Mouse (Mus musculus) liver, embryonic 11.5 days (tissue): ENCODE measurements around the gene Casr. TPM values are rescaled to one million over a fixed set of nuclear protein-coding genes. Genes with fewer than 3 reads are reported as not detected.

Experiments
- ATAC-seq: fragments of 200-750 bp; cut with Nextera tagmentation; replicated peaks from 2 replicates; pipeline ENCODE4 v1.8.0; 2017; ENCODE audit warnings: moderate number of reproducible peaks, mild to moderate bottlenecking, moderate TSS enrichment, moderate library complexity; ENCODE audit not compliant: low FRiP score
- DNase-seq: peaks from one replicate; pipeline ENCODE4 v3.0.0-alpha.2; 2017; ENCODE audit warnings: low spot score
- H3K27ac ChIP-seq: fragments of 300-500 bp; sonication (generic); 2 replicates; pipeline ENCODE4 v1.5.1; 2014; ENCODE audit warnings: mild to moderate bottlenecking, low read depth, low read length, control low read depth
- H3K27me3 ChIP-seq: fragments of 300-500 bp; sonication (generic); replicated peaks from 2 replicates; pipeline ENCODE4 v1.6.1; 2014; ENCODE audit warnings: low read length, mixed read lengths; ENCODE audit not compliant: control insufficient read depth, insufficient read depth
- H3K36me3 ChIP-seq: fragments of 300-500 bp; sonication (generic); 2 replicates; pipeline ENCODE4 v1.6.1; 2014; ENCODE audit warnings: mild to moderate bottlenecking, low read length, moderate library complexity, mixed read lengths; ENCODE audit not compliant: control insufficient read depth, insufficient read depth
- H3K4me1 ChIP-seq: fragments of 300-500 bp; sonication (generic); replicated peaks from 2 replicates; pipeline ENCODE4 v1.6.1; 2014; ENCODE audit warnings: low read length, mixed read lengths; ENCODE audit not compliant: control insufficient read depth, insufficient read depth
- H3K4me2 ChIP-seq: fragments of 300-500 bp; sonication (generic); 2 replicates; pipeline ENCODE4 v1.6.1; 2014; ENCODE audit warnings: mild to moderate bottlenecking, control low read depth, moderate library complexity
- H3K4me3 ChIP-seq: fragments of 300-500 bp; sonication (generic); 2 replicates; pipeline ENCODE4 v1.5.1; 2014; ENCODE audit warnings: low read depth, low read length, control low read depth
- H3K9ac ChIP-seq: fragments of 300-500 bp; sonication (generic); 2 replicates; pipeline ENCODE4 v1.6.1; 2014; ENCODE audit warnings: low read depth, low read length, control low read depth
- H3K9me3 ChIP-seq: fragments of 300-500 bp; sonication (generic); 2 replicates; pipeline ENCODE4 v1.6.1; 2016; ENCODE audit warnings: low read length, inconsistent platforms, mixed read lengths; ENCODE audit not compliant: control insufficient read depth
- WGBS: fragments of 180-500 bp; shearing (Covaris S2); extraction: QIAGEN DNeasy Blood & Tissue Kit; methylation state at CpG from one replicate; pipeline ENCODE4 v1.1.7; 2014; 5-methylcytosine and 5-hydroxymethylcytosine counted together
- polyA plus RNA-seq: library from polyadenylated mRNA; unstranded; fragments of >200 nt; fragmentation: Nextera tagmentation; extraction: Ambion mirVana; gene quantifications from 2 replicates; pipeline ENCODE4 v1.2.1, GENCODE M21; 2014

Gene Casr
- 0.04 TPM in 1 of 2 replicates, not detected in the other for polyA plus RNA-seq

- H3K4me3 ChIP-seq = peak within 1 kb of the TSS; percentile 29
- H3K4me1 ChIP-seq = no peaks in the 10 kb centered on the region
- ATAC-seq (no peak), DNase-seq (no peak)
- H3K9ac ChIP-seq = no peak within 1 kb of the TSS
- no peak within 1 kb of the TSS for H3K27ac ChIP-seq
- peaks cover 16% of the 10 kb centered on the region for H3K27me3 ChIP-seq
- no peaks in the 10 kb centered on the region for H3K9me3 ChIP-seq
- 6% methylated on average over 36 of the region's 36 CpGs for whole genome bisulfite sequencing
- H3K4me2 ChIP-seq = peak within 1 kb of the TSS; percentile 60
- no peaks in the 10 kb centered on the region for H3K36me3 ChIP-seq
These were observed at the start of gene Casr for GRCm38 (mm10) chr16:36561386-36562338. TSS of gene Casr (minus strand) at chr16:36562141.

- H3K4me1 ChIP-seq = no peaks in the 10 kb centered on the region
- no peak for DNase-seq
- no peaks in the 10 kb centered on the region for H3K27me3 ChIP-seq
- no peak overlapping the region for H3K9ac ChIP-seq
- 51% methylated on average over 3 of the region's 3 CpGs for WGBS
- H3K9me3 ChIP-seq = no peaks in the 10 kb centered on the region
- H3K4me3 ChIP-seq = no peak overlapping the region
- H3K27ac ChIP-seq = no peak overlapping the region
- no peak overlapping the region for H3K4me2 ChIP-seq
- no peak for ATAC-seq
- no peaks in the 10 kb centered on the region for H3K36me3 ChIP-seq
These were observed 40.7 kb upstream of the Casr start for GRCm38 (mm10) chr16:36602632-36603031.

GRCm38 (mm10) chr16:36598265-36598664, 36.3 kb upstream of the Casr start:
- Histone ChIP-seq H3K9me3 (no peaks in the 10 kb centered on the region), H3K9ac (no peak overlapping the region), H3K4me2 (no peak overlapping the region), H3K4me3 (no peak overlapping the region), H3K27me3 (no peaks in the 10 kb centered on the region), H3K36me3 (no peaks in the 10 kb centered on the region), H3K4me1 (no peaks in the 10 kb centered on the region), H3K27ac (no peak overlapping the region)
- DNase-seq = no peak
- ATAC-seq = no peak
- 78% methylated on average over 4 of the region's 4 CpGs for WGBS

DNA sequence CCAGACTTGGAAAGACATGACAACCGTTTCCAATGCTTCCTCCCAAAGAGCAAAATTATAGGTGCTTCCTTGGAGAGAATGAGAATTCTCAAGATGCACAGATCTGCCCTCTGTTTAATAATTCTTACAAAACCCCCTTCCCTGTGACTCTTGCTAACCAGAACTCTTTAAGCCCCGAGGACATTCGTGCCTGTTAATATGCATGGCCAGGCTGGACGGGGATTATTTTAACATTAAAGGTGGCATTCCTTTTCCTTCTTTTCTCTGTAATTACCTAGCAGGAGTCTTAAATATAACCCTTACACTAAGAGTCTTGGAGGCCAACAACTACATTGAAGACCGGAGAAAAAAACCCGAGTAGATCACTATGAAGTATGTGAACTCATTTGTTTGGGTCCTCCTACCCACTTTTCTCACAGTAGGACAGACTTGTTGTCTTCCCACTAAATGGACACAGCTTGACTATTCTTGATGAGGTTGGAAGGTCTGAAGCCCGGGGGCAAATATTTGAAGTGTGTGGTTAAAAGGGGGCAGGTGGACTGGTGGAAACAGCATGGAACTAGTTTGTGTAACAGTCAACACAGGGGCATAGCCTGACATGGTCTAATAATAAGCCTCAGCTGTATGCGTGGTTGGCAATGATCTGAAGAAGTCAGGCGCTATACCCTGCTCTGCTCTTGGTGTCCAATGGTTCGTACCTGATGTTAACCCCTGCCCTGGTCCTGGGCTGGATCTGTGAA, 34.9 kb upstream of the Casr start:
- WGBS = 88% methylated on average over 10 of the region's 10 CpGs
- no peaks in the 10 kb centered on the region for H3K36me3 ChIP-seq
- H3K27me3 ChIP-seq = no peaks in the 10 kb centered on the region
- no peak overlapping the region for H3K4me3 ChIP-seq
- no peaks in the 10 kb centered on the region for H3K9me3 ChIP-seq
- no peaks in the 10 kb centered on the region for H3K4me1 ChIP-seq
- DNase-seq (no peak), ATAC-seq (no peak)
- no peak overlapping the region for H3K9ac ChIP-seq
- H3K4me2 ChIP-seq = no peak overlapping the region
- H3K27ac ChIP-seq = no peak overlapping the region

DNA sequence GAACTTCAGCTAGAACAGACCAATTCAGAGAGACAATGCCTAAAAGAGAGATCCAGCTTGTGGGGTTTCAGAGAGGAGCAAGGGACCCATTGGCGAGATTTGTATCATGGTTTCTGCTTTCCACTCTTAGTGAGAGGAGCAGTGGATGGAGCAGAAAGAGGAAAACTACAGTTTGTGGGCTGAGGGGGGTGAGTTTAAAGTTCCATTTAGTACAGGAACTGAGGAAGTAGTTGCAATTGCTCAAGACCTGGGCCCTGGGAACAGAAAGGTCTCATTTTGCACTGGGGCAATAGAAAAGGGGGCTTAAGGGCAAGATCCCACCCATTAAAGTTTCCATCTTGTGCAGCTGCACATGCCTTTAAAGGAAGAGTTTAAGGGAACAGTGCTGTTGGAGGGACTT, 28.0 kb upstream of the Casr start:
- Histone ChIP-seq H3K4me2 (no peak overlapping the region), H3K36me3 (no peaks in the 10 kb centered on the region), H3K27ac (no peak overlapping the region), H3K4me1 (no peaks in the 10 kb centered on the region), H3K4me3 (no peak overlapping the region), H3K9ac (no peak overlapping the region), H3K27me3 (no peaks in the 10 kb centered on the region), H3K9me3 (no peaks in the 10 kb centered on the region)
- ATAC-seq (no peak), DNase-seq (no peak)
- WGBS = 57% methylated on average over 1 of the region's 1 CpGs

DNA sequence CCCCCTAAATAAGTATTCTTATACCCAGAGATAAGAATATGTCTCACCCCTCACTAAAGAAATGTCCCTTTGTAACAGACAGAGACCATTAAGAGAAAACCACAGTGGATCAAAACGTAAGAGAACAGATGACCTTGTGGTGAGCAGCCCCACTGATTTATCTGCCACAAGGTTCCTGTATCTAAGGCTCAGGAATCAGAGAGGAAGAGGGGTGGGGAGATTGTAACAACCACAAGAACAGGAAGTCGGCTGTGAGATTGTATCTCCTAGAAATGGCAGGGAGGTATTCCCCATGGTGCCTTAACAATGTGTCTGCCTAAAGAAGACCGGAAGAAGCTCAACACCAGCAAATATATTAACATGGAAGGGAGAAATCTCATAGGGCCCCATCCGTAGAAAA, 26.0 kb upstream of the Casr start:
- WGBS = 29% methylated on average over 4 of the region's 4 CpGs

GRCm38 (mm10) chr16:36582073-36582472, 20.1 kb upstream of the Casr start:
- no peak overlapping the region for H3K4me2 ChIP-seq
- H3K4me3 ChIP-seq = no peak overlapping the region
- ATAC-seq (no peak), DNase-seq (no peak)
- H3K9me3 ChIP-seq = no peaks in the 10 kb centered on the region
- H3K36me3 ChIP-seq = no peaks in the 10 kb centered on the region
- WGBS = 54% methylated on average over 3 of the region's 3 CpGs
- no peak overlapping the region for H3K27ac ChIP-seq
- no peak overlapping the region for H3K9ac ChIP-seq
- no peaks in the 10 kb centered on the region for H3K4me1 ChIP-seq
- peaks cover 2% of the 10 kb centered on the region; the same call in 1 of the 2 replicates for H3K27me3 ChIP-seq

More for the DNA sequence above, 26.0 kb upstream of the Casr start:
- Histone ChIP-seq H3K27ac (no peak overlapping the region), H3K4me2 (no peak overlapping the region), H3K36me3 (no peaks in the 10 kb centered on the region), H3K4me1 (no peaks in the 10 kb centered on the region), H3K27me3 (no peaks in the 10 kb centered on the region), H3K4me3 (no peak overlapping the region), H3K9ac (no peak overlapping the region), H3K9me3 (no peaks in the 10 kb centered on the region)
- ATAC-seq (no peak), DNase-seq (no peak)

DNA sequence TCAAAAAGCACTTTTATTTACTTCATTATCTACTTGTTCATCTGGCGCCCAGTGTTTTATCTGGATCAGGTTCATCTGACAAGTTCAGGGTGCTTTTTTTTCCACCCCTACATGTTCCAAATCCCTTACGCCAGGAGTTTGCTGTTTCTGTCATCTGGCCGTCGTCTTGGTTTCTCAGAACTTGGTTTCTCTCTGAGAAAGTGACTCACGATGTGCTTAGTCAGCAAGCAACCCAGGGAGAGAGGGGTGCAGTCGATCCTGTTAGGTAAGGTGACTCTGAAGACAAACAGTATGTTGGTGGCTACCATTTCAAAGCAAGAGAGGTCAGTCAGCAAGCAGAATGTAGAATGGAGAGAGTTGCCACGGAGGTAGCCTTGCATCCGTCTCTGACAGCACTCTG, 10.0 kb upstream of the Casr start:
- no peak overlapping the region for H3K4me3 ChIP-seq
- WGBS = 68% methylated on average over 8 of the region's 8 CpGs
- H3K9me3 ChIP-seq = no peaks in the 10 kb centered on the region
- no peak for DNase-seq
- H3K36me3 ChIP-seq = no peaks in the 10 kb centered on the region
- no peaks in the 10 kb centered on the region for H3K27me3 ChIP-seq
- no peak overlapping the region for H3K9ac ChIP-seq
- H3K27ac ChIP-seq = no peak overlapping the region
- no peak for ATAC-seq
- H3K4me2 ChIP-seq = no peak overlapping the region
- H3K4me1 ChIP-seq = no peaks in the 10 kb centered on the region
